Mouse (Mus musculus): ENCODE measurements around the gene Gm27021. TPM values are rescaled to one million over a fixed set of nuclear protein-coding genes. Genes with fewer than 3 reads are reported as not detected.

Gm27021 gene
- polyA plus RNA-seq, 1 experiment from 2014 or later: 4.0 TPM

DNA sequence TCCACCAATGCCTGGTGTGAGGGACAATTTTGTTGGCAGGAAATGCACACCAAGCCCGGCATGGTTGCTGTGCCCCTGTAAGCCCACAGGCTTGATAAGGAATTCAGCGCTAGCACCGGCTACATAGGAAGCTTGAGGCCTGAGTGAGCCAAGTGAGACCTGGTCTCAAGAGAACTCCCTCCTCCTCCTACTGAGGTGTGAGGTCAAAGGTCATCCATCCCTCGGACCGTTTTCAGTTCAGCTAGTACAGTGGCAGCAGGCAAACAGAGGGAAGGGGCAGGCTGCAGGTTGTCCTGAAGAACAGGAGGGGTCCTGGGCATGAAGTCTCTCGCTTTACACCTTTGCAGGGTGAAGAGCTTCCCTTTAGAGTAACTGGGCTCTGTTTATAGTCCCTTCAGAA is 37.0 kb downstream of the Gm27021 start:
- Histone ChIP-seq H3K27ac (no peak overlapping the region), H3K9me3 (peaks cover 4% of the 10 kb centered on the region; the same call in 1 of the 2 replicates), H3K4me1 (peaks cover 34% of the 10 kb centered on the region), H3K27me3 (ENCODE audit: poor library complexity, severe bottlenecking) (peaks cover 64% of the 10 kb centered on the region), H3K36me3 (replicated peaks) (no peaks in the 10 kb centered on the region), H3K4me3 (no peak overlapping the region)
- DNase-seq (ENCODE audit: extremely low spot score, low spot score): no peak
- 66% methylated on average over 6 of the region's 6 CpGs for WGBS

DNA sequence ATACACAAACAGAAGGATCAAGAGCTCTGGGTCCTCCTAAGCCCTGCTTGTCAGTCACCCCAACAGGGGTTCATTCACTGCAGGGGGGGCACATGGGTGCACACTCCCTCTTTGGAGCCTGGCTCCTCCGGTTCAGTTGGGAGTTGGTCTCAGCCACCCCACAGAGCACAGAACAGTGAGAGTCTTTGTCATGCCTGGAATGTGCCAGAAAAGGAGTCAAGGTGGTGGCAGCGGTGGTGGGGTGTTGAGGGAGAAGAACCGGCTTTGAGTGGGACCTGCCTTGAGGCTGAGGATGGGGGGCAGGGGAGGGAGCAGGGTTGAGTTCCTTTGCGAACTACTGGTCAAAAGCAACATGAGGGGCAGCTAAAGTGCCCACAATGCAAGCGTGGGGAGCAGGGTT is 37.8 kb downstream of the Gm27021 start:
- Histone ChIP-seq H3K4me1 (peaks cover 34% of the 10 kb centered on the region), H3K4me3 (no peak overlapping the region), H3K9me3 (peaks cover 4% of the 10 kb centered on the region; the same call in 1 of the 2 replicates), H3K27ac (no peak overlapping the region), H3K36me3 (replicated peaks) (no peaks in the 10 kb centered on the region), H3K27me3 (ENCODE audit: poor library complexity, severe bottlenecking) (peaks cover 55% of the 10 kb centered on the region)
- 48% methylated on average over 5 of the region's 5 CpGs for WGBS
- no peak for DNase-seq (ENCODE audit: extremely low spot score, low spot score)

DNA sequence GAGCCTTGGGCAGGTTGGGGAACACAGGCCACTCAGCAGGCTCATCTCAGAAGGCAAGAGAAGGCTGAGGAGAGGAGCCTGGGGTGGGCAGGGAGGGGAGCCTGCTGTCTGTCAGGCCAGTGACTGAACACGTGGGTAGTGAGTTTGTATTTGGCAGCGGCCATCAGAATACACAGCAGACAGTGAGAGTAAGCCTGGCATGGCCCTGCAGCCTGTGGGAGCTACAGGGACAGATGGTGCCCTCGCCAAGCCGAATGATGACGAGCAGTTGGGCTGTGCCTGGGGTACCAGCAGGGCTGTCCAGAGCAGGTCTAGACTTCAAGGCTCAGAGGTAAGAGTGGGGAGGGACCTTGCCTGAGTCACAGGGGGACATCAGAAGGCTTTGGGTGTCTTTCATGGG is 40.6 kb downstream of the Gm27021 start:
- 91% methylated on average over 5 of the region's 5 CpGs for WGBS
- no peak overlapping the region for H3K4me3 ChIP-seq
- no peak overlapping the region for H3K27ac ChIP-seq
- H3K36me3 ChIP-seq (replicated peaks): no peaks in the 10 kb centered on the region
- peaks cover 28% of the 10 kb centered on the region for H3K27me3 ChIP-seq (ENCODE audit: poor library complexity, severe bottlenecking)
- DNase-seq (ENCODE audit: extremely low spot score, low spot score): no peak
- peaks cover 27% of the 10 kb centered on the region for H3K4me1 ChIP-seq
- no peaks in the 10 kb centered on the region for H3K9me3 ChIP-seq

DNA sequence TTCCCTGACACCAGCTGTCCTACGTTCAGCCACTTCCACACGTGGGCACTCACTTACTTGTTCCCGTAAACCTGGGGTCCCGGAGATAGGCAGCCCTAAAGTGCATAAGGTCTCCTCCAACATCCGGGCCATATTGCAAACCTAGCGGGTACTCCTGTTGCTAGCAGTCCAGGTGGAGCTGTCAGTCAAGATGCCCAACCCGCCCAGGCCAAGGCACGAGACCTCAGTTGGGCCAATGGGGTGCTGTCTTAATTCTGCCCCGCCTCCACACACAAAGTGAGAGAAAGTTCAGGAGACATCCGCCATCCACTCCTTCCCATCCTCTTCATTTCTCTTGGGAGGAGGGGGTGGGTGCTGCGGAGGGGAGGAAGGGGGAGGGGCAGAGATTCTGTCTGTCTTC is 41.4 kb downstream of the Gm27021 start:
- H3K9me3 ChIP-seq: no peaks in the 10 kb centered on the region
- H3K4me1 ChIP-seq: peaks cover 29% of the 10 kb centered on the region
- DNase-seq (ENCODE audit: extremely low spot score, low spot score): no peak
- WGBS: 67% methylated on average over 11 of the region's 11 CpGs
- no peak overlapping the region for H3K4me3 ChIP-seq
- H3K36me3 ChIP-seq (replicated peaks): no peaks in the 10 kb centered on the region
- H3K27me3 ChIP-seq (ENCODE audit: poor library complexity, severe bottlenecking): peaks cover 20% of the 10 kb centered on the region
- H3K27ac ChIP-seq: no peak overlapping the region

DNA sequence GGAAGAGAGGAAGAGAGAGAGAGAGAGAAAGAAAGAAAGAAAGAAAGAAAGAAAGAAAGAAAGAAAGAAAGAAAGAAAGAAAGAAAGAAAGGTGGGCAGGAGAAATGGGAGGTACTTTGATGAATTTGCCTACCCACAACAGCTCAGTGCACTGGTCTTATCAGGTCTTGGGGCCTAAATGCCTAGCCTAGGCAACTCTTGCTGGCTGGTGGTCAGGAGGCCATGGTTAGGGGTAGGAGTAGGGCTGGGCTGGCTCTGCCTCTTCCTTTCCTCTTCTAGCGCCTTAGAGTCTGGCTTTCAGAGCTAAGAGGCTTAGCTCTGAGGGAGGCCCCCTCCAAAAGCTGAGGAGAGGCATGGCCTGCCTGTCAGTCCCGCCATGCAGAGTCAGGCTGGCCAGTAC is 44.3 kb downstream of the Gm27021 start:
- 27% methylated on average over 2 of the region's 2 CpGs for WGBS
- H3K9me3 ChIP-seq: no peaks in the 10 kb centered on the region
- H3K4me1 ChIP-seq: peaks cover 39% of the 10 kb centered on the region
- no peak overlapping the region for H3K27ac ChIP-seq
- H3K27me3 ChIP-seq (ENCODE audit: poor library complexity, severe bottlenecking): no peaks in the 10 kb centered on the region; the same call in 1 of the 2 replicates
- H3K36me3 ChIP-seq (replicated peaks): no peaks in the 10 kb centered on the region
- no peak for DNase-seq (ENCODE audit: extremely low spot score, low spot score)
- no peak overlapping the region for H3K4me3 ChIP-seq

DNA sequence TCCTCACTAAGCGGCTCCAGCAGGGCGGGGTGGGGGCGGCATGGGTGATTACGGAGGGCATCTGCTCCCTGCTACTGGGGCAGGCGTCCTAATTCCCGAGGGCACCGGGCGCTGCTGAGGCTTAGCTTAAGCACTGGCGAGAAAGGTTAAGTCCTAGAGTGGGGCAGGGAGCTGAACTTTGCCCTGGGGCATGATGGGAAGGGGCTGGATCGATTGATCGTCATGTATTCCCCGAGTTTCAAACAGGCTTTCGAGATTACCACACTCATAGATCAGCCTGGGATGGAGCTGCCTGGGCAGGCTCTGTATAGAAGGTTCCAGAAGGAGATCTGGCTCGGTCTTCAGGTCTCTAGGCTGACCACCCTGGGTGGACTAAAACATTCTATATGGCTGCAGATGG is 45.7 kb downstream of the Gm27021 start:
- H3K36me3 ChIP-seq (replicated peaks): no peaks in the 10 kb centered on the region
- H3K9me3 ChIP-seq: no peaks in the 10 kb centered on the region
- peak overlapping the region; percentile 41; the same call in 1 of the 2 replicates for H3K27ac ChIP-seq
- peaks cover 54% of the 10 kb centered on the region for H3K4me1 ChIP-seq
- peaks cover 5% of the 10 kb centered on the region for H3K27me3 ChIP-seq (ENCODE audit: poor library complexity, severe bottlenecking)
- 81% methylated on average over 14 of the region's 14 CpGs for WGBS
- DNase-seq (ENCODE audit: extremely low spot score, low spot score): no peak
- H3K4me3 ChIP-seq: no peak overlapping the region

DNA sequence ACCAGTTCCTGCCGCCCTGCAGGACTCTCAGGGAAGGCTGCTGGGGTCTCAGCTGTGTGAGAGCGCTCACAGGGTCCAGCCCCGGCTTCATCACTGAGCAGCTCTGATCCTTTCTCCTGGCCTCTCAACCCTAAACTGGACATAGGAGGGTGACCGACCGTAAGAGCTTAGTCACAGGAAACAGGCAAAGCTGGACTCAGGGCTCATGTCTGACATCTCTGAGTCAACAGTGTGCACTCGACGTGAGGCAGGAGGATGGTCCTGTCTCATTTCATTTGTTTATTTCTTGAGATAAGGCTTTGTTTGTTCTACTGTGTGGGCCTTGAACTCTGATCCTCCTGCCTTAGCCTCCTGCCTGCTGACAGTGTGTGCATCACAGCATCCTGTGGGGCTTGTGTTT is 47.4 kb downstream of the Gm27021 start:
- H3K36me3 ChIP-seq (replicated peaks): no peaks in the 10 kb centered on the region
- no peak overlapping the region for H3K4me3 ChIP-seq
- peaks cover 71% of the 10 kb centered on the region for H3K4me1 ChIP-seq
- peaks cover 5% of the 10 kb centered on the region for H3K27me3 ChIP-seq (ENCODE audit: poor library complexity, severe bottlenecking)
- H3K27ac ChIP-seq: peak overlapping the region; percentile 32
- H3K9me3 ChIP-seq: no peaks in the 10 kb centered on the region
- DNase-seq (ENCODE audit: extremely low spot score, low spot score): no peak
- WGBS: 55% methylated on average over 7 of the region's 7 CpGs

DNA sequence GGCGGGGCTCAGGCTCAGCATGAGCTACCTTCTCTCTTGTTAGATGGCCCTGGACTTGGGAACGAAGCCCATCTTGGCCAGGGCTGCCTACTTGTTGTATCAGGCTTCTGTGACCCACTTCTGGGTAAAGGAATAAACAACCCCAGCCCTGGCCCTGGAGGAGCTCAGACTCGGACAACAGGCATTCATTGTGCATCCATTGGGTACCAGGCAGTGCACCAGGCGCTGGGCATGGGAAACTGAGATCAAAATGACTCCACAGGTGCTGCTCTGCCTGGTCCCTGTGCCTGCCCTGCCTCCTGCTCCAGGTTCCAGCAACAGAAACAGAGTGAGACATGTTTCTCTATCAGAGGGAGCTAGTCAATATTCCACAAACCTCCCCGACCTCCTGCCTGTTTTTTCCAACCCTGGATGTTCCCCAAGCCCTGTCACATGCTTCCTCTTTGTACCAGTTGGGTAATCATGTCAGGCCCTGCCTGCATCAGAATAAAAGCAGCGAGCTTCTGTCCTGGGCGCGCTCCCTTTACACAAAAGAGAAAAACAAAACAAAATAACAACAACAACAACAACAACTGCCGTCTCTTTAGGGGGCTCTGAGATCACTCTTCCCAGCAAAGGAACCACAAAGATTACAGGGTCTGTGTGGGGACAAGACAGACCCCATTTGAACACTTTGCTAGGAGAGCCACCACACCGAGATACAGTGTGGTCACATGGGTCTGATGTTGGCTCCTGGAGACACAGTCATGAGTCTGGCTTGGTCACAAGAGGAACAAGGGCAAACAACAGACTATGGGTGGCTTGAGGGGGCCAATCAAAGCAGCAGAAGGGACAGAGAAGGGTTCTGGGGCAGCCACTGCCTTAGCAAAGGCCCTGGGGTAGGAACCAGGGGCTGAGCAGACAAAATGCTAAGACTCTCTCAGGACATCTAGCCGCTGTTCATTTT is 48.4 kb downstream of the Gm27021 start:
- Histone ChIP-seq H3K4me3 (no peak overlapping the region), H3K4me1 (peaks cover 69% of the 10 kb centered on the region), H3K27me3 (ENCODE audit: poor library complexity, severe bottlenecking) (peaks cover 5% of the 10 kb centered on the region), H3K27ac (peak overlapping the region; percentile 32), H3K36me3 (replicated peaks) (no peaks in the 10 kb centered on the region), H3K9me3 (no peaks in the 10 kb centered on the region)
- no peak for DNase-seq (ENCODE audit: extremely low spot score, low spot score)
- WGBS: 73% methylated on average over 11 of the region's 11 CpGs

DNA sequence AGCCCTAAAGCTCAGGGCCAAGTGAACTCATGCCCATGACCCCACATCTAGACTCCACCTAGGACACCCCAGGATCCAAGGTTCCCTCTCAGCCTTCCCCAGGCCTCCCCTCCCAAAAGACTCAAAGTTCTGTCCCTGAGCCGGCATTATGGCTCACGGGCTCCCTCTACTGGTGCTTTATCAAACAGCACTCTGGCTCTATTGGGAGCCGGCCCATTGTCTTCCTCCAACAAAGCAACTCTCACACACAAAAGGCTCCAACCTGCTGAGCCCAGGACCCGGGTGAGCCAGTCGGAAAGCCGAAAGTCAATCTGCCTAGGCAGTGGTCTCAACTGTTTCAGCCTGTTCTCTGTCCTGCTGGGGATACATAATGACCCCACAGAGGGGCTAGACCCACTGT is 49.8 kb downstream of the Gm27021 start:
- peaks cover 59% of the 10 kb centered on the region for H3K4me1 ChIP-seq
- peak overlapping the region; percentile 80 for H3K27ac ChIP-seq
- no peaks in the 10 kb centered on the region for H3K36me3 ChIP-seq (replicated peaks)
- no peak overlapping the region for H3K4me3 ChIP-seq
- 0% methylated on average over 6 of the region's 6 CpGs for WGBS
- no peaks in the 10 kb centered on the region for H3K9me3 ChIP-seq
- peak; percentile 88 for DNase-seq (ENCODE audit: extremely low spot score, low spot score)
- H3K27me3 ChIP-seq (ENCODE audit: poor library complexity, severe bottlenecking): peaks cover 5% of the 10 kb centered on the region

DNA sequence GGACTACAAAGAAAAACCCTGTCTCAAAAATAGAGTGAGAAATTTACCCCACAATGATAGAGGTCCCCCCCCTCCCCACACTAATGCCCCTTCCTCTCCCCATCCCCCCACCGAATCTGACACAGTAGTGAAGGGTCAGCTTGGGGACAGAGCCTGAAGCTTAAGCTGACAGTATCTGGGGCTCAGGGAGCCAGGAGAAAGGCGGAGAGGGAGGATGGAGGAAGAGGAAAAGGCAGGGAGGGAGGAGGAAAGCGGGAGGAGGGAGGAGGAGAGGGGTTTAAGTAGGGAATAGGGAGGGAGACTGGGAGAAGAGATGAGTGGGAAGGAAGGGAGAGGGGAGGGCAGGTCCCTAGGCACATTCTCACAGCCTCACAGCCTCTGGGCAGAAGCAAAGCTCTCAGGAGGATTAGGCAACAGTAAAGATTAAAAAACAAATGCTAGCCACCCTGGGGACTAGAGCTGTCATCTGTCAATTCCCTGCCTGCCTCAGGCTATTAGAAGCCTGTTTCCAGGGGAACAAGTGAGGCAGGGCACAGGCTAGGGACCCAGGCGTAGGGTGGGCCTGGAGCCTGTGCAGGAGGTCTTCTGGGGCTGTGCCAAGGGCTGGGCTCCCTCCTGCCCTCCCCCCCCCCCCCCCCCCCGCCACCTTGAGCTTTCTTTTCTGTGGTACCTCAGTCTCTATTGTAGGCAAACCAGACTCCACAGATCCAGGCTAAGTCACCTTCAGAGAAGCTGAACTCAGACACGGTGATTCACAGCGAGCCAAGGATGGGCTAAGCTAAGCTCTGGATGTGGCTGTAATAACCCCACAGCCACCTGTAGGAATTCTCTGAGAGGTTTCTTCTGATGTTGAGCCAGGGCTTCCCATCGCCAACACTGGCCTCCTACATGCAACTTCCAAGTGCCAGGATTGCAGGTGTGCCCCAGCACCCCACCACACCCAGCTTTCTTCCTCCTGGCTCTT is 50.9 kb downstream of the Gm27021 start:
- no peaks in the 10 kb centered on the region for H3K9me3 ChIP-seq
- H3K27me3 ChIP-seq (ENCODE audit: poor library complexity, severe bottlenecking): peaks cover 5% of the 10 kb centered on the region
- 12% methylated on average over 7 of the region's 8 CpGs for WGBS
- peak overlapping the region; percentile 4; the same call in 1 of the 2 replicates for H3K4me3 ChIP-seq
- no peaks in the 10 kb centered on the region for H3K36me3 ChIP-seq (replicated peaks)
- H3K4me1 ChIP-seq: peaks cover 56% of the 10 kb centered on the region
- H3K27ac ChIP-seq: peak overlapping the region; percentile 65
- peak; percentile 55 for DNase-seq (ENCODE audit: extremely low spot score, low spot score)

DNA sequence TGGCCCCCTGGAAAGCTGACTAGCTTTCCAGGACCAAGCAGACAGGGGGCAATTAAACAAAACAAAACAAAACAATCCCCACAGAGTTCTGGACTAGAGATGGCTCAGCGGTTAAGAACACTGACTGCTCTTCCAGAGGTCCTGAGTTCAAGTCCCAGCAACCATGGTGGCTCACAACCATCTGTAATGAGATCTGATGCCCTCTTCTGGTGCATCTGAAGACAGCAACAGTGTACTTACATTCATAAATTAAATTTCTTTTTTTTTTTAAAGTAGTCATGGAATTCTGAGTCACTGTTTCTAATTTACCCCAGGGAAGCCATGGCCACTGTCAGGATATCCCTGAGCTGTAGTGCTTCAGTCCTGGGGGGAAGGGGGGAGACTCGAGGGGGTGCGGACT is 53.4 kb downstream of the Gm27021 start:
- H3K9me3 ChIP-seq: no peaks in the 10 kb centered on the region
- H3K4me3 ChIP-seq: no peak overlapping the region
- H3K27me3 ChIP-seq (ENCODE audit: poor library complexity, severe bottlenecking): peaks cover 24% of the 10 kb centered on the region
- no peak for DNase-seq (ENCODE audit: extremely low spot score, low spot score)
- H3K27ac ChIP-seq: no peak overlapping the region
- H3K36me3 ChIP-seq (replicated peaks): no peaks in the 10 kb centered on the region
- H3K4me1 ChIP-seq: peaks cover 37% of the 10 kb centered on the region
- WGBS: 92% methylated on average over 3 of the region's 3 CpGs

DNA sequence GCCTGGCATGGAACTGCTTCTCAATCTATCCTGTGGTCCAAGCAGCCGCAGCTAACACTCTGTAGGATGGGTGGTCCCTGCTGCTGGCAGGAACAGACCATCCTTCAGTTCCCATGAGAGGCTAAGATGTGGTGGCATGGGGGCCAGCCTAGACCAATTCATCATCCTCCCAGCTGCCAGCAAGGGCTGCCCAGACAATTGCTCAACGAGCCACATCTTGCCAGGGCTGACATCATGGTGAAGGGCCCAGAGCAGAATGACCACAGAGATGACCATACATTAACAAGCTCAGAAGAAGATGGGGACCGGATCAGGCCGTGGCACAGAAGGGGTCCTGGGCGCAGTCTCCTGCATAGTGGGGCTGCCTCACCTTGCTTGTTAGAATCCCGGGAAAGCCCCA is 57.1 kb downstream of the Gm27021 start:
- Histone ChIP-seq H3K27ac (0 out of 2 replicates have a peak overlapping the region, but pooled peaks have one; percentile 30), H3K4me1 (peaks cover 10% of the 10 kb centered on the region), H3K4me3 (no peak overlapping the region), H3K27me3 (ENCODE audit: poor library complexity, severe bottlenecking) (peaks cover 29% of the 10 kb centered on the region), H3K36me3 (replicated peaks) (no peaks in the 10 kb centered on the region), H3K9me3 (no peaks in the 10 kb centered on the region)
- WGBS: 90% methylated on average over 6 of the region's 6 CpGs
- DNase-seq (ENCODE audit: extremely low spot score, low spot score): no peak

Data from forebrain, embryonic 10.5 days (tissue).